Mouse (Mus musculus) embryonic facial prominence, embryonic 12.5 days (tissue): ENCODE measurements around the gene Acsm5. TPM values are rescaled to one million over a fixed set of nuclear protein-coding genes. Genes with fewer than 3 reads are reported as not detected.

Experiments used
- ATAC-seq: fragments of 200-750 bp; cut with Nextera tagmentation; 2 replicates; pipeline ENCODE4 v1.8.0; 2017; ENCODE audit not compliant: insufficient number of reproducible peaks, insufficient read depth, low FRiP score, low TSS enrichment
- H3K27ac ChIP-seq: fragments of 300-500 bp; sonication (generic); 2 replicates; pipeline ENCODE4 v1.5.1; 2016; ENCODE audit warnings: mild to moderate bottlenecking
- H3K27me3 ChIP-seq: fragments of 300-500 bp; sonication (generic); 2 replicates; pipeline ENCODE4 v1.6.1; 2016; ENCODE audit warnings: mild to moderate bottlenecking, moderate library complexity
- H3K36me3 ChIP-seq: fragments of 300-500 bp; sonication (generic); 2 replicates; pipeline ENCODE4 v1.6.1; 2016; ENCODE audit warnings: mild to moderate bottlenecking
- H3K4me1 ChIP-seq: fragments of 300-500 bp; sonication (generic); 2 replicates; pipeline ENCODE4 v1.6.1; 2016
- H3K4me2 ChIP-seq: fragments of 300-500 bp; sonication (generic); replicated peaks from 2 replicates; pipeline ENCODE4 v1.6.1; 2016; ENCODE audit warnings: mild to moderate bottlenecking, moderate library complexity
- H3K4me3 ChIP-seq: fragments of 300-500 bp; sonication (generic); 2 replicates; pipeline ENCODE4 v1.5.1; 2016; ENCODE audit warnings: mild to moderate bottlenecking
- H3K9ac ChIP-seq: fragments of 300-500 bp; sonication (generic); 2 replicates; pipeline ENCODE4 v1.6.1; 2016; ENCODE audit warnings: mild to moderate bottlenecking, moderate library complexity
- H3K9me3 ChIP-seq: fragments of 300-500 bp; sonication (generic); 2 replicates; pipeline ENCODE4 v1.6.1; 2016; ENCODE audit warnings: mild to moderate bottlenecking, moderate library complexity
- WGBS: fragments of 180-500 bp; shearing (Covaris S2); methylation state at CpG from one replicate; pipeline ENCODE4 v1.1.7; 2016; 5-methylcytosine and 5-hydroxymethylcytosine counted together
- polyA plus RNA-seq: library from polyadenylated mRNA; unstranded; fragments of >200 nt; fragmentation: Nextera tagmentation; extraction: Ambion mirVana; gene quantifications from 2 replicates; pipeline ENCODE4 v1.2.1, GENCODE M21; 2016

The Acsm5 gene
- polyA plus RNA-seq: not detected in 2 replicates

GRCm38 (mm10) chr7:119519163-119519562 lies at the start of gene Acsm5:
Acsm5 (plus strand) TSS chr7:119519463.
- no peak within 1 kb of the TSS for H3K27ac ChIP-seq
- no peaks in the 10 kb centered on the region for H3K36me3 ChIP-seq
- WGBS: 74% methylated on average over 5 of the region's 5 CpGs
- no peak within 1 kb of the TSS for H3K4me3 ChIP-seq
- no peaks in the 10 kb centered on the region for H3K4me1 ChIP-seq
- H3K27me3 ChIP-seq: no peaks in the 10 kb centered on the region
- ATAC-seq: no peak
- no peak within 1 kb of the TSS for H3K9ac ChIP-seq
- no peaks in the 10 kb centered on the region for H3K9me3 ChIP-seq
- H3K4me2 ChIP-seq: no peak within 1 kb of the TSS

GRCm38 (mm10) chr7:119476500-119477389 lies 42.5 kb upstream of the Acsm5 start:
- ATAC-seq: peak; percentile 62; the same call in 1 of the 2 replicates
- Histone ChIP-seq H3K27me3 (no peaks in the 10 kb centered on the region), H3K36me3 (no peaks in the 10 kb centered on the region), H3K4me3 (no peak overlapping the region), H3K4me2 (no peak overlapping the region), H3K27ac (no peak overlapping the region), H3K9ac (no peak overlapping the region), H3K4me1 (no peaks in the 10 kb centered on the region), H3K9me3 (no peaks in the 10 kb centered on the region)
- WGBS: 70% methylated on average over 33 of the region's 33 CpGs

- no peak within 1 kb of the TSS for H3K4me3 ChIP-seq
- no peak within 1 kb of the TSS for H3K4me2 ChIP-seq
- no peak within 1 kb of the TSS for H3K27ac ChIP-seq
- H3K4me1 ChIP-seq: no peaks in the 10 kb centered on the region
- H3K27me3 ChIP-seq: no peaks in the 10 kb centered on the region
- ATAC-seq: no peak
- no peaks in the 10 kb centered on the region for H3K9me3 ChIP-seq
- H3K9ac ChIP-seq: no peak within 1 kb of the TSS
- H3K36me3 ChIP-seq: no peaks in the 10 kb centered on the region
Measured at GRCm38 (mm10) chr7:119479256-119479655, 40.0 kb upstream of the Acsm5 start, which contains the start of gene Umod. Umod (minus strand) TSS chr7:119479282.

GRCm38 (mm10) chr7:119484154-119484553 lies 35.1 kb upstream of the Acsm5 start:
- H3K9ac ChIP-seq: no peak overlapping the region
- H3K27me3 ChIP-seq: no peaks in the 10 kb centered on the region
- no peaks in the 10 kb centered on the region for H3K9me3 ChIP-seq
- no peak overlapping the region for H3K4me3 ChIP-seq
- no peaks in the 10 kb centered on the region for H3K4me1 ChIP-seq
- ATAC-seq: no peak
- 85% methylated on average over 4 of the region's 4 CpGs for WGBS
- H3K27ac ChIP-seq: no peak overlapping the region
- no peak overlapping the region for H3K4me2 ChIP-seq
- H3K36me3 ChIP-seq: no peaks in the 10 kb centered on the region

GRCm38 (mm10) chr7:119486683-119487082 lies 32.6 kb upstream of the Acsm5 start:
- no peaks in the 10 kb centered on the region for H3K36me3 ChIP-seq
- H3K4me3 ChIP-seq: no peak overlapping the region
- H3K27me3 ChIP-seq: no peaks in the 10 kb centered on the region
- WGBS: 86% methylated on average over 5 of the region's 5 CpGs
- no peaks in the 10 kb centered on the region for H3K9me3 ChIP-seq
- no peak overlapping the region for H3K4me2 ChIP-seq
- no peak overlapping the region for H3K27ac ChIP-seq
- no peak overlapping the region for H3K9ac ChIP-seq
- no peak for ATAC-seq
- H3K4me1 ChIP-seq: no peaks in the 10 kb centered on the region

GRCm38 (mm10) chr7:119490041-119490780 lies 29.1 kb upstream of the Acsm5 start:
- no peak overlapping the region for H3K9ac ChIP-seq
- no peak for ATAC-seq
- WGBS: 82% methylated on average over 4 of the region's 4 CpGs

GRCm38 (mm10) chr7:119511143-119511542 lies 8.1 kb upstream of the Acsm5 start:
- Histone ChIP-seq H3K27me3 (no peaks in the 10 kb centered on the region), H3K27ac (no peak overlapping the region), H3K4me3 (no peak overlapping the region), H3K4me2 (no peak overlapping the region), H3K4me1 (no peaks in the 10 kb centered on the region), H3K9me3 (no peaks in the 10 kb centered on the region), H3K36me3 (no peaks in the 10 kb centered on the region), H3K9ac (no peak overlapping the region)
- WGBS: 90% methylated on average over 4 of the region's 4 CpGs
- no peak for ATAC-seq

More at GRCm38 (mm10) chr7:119490041-119490780, 29.1 kb upstream of the Acsm5 start:
- no peaks in the 10 kb centered on the region for H3K27me3 ChIP-seq
- H3K4me3 ChIP-seq: no peak overlapping the region
- H3K27ac ChIP-seq: no peak overlapping the region
- no peaks in the 10 kb centered on the region for H3K9me3 ChIP-seq
- H3K36me3 ChIP-seq: no peaks in the 10 kb centered on the region
- H3K4me2 ChIP-seq: no peak overlapping the region
- H3K4me1 ChIP-seq: no peaks in the 10 kb centered on the region

GRCm38 (mm10) chr7:119513056-119513455 lies 6.2 kb upstream of the Acsm5 start:
- WGBS: 33% methylated on average over 7 of the region's 7 CpGs
- Histone ChIP-seq H3K9me3 (no peaks in the 10 kb centered on the region), H3K9ac (no peak overlapping the region), H3K4me1 (no peaks in the 10 kb centered on the region), H3K4me2 (no peak overlapping the region), H3K36me3 (no peaks in the 10 kb centered on the region), H3K27me3 (no peaks in the 10 kb centered on the region), H3K27ac (no peak overlapping the region), H3K4me3 (no peak overlapping the region)
- 0 out of 2 replicates have a peak, but pooled peaks have one; percentile 10 for ATAC-seq

GRCm38 (mm10) chr7:119515492-119516271 lies 3.6 kb upstream of the Acsm5 start:
- H3K9ac ChIP-seq: no peak overlapping the region
- H3K4me1 ChIP-seq: no peaks in the 10 kb centered on the region
- WGBS: 63% methylated on average over 10 of the region's 10 CpGs
- no peak overlapping the region for H3K27ac ChIP-seq
- no peaks in the 10 kb centered on the region for H3K27me3 ChIP-seq
- no peak for ATAC-seq
- H3K9me3 ChIP-seq: no peaks in the 10 kb centered on the region
- no peak overlapping the region for H3K4me2 ChIP-seq
- H3K4me3 ChIP-seq: no peak overlapping the region
- H3K36me3 ChIP-seq: no peaks in the 10 kb centered on the region

- no peak for ATAC-seq
- Histone ChIP-seq H3K4me1 (no peaks in the 10 kb centered on the region), H3K4me2 (no peak overlapping the region), H3K27ac (no peak overlapping the region), H3K27me3 (no peaks in the 10 kb centered on the region), H3K4me3 (no peak overlapping the region), H3K9ac (no peak overlapping the region), H3K9me3 (no peaks in the 10 kb centered on the region), H3K36me3 (no peaks in the 10 kb centered on the region)
- WGBS: 84% methylated on average over 7 of the region's 7 CpGs
Measured at GRCm38 (mm10) chr7:119516272-119516558, 3.0 kb upstream of the Acsm5 start.

GRCm38 (mm10) chr7:119519654-119520053 lies 391 bp downstream of the Acsm5 start:
- H3K4me2 ChIP-seq: no peak overlapping the region
- H3K36me3 ChIP-seq: no peaks in the 10 kb centered on the region
- no peaks in the 10 kb centered on the region for H3K9me3 ChIP-seq
- ATAC-seq: no peak
- 44% methylated on average over 5 of the region's 5 CpGs for WGBS
- no peaks in the 10 kb centered on the region for H3K27me3 ChIP-seq
- H3K9ac ChIP-seq: no peak overlapping the region
- no peaks in the 10 kb centered on the region for H3K4me1 ChIP-seq
- H3K4me3 ChIP-seq: no peak overlapping the region
- H3K27ac ChIP-seq: no peak overlapping the region
